Mouse (Mus musculus): ENCODE results near the gene Tmem126b.

Tmem126b gene

GRCm38 (mm10) chr7:90426020-90427001, 49.5 kb downstream of the Tmem126b start, which contains the start of gene Ccdc89:
Ccdc89 (plus strand) TSS chr7:90426577.
- peak; percentile 66 for DNase-seq (ENCODE audit: low spot score)
